Mouse (Mus musculus) retina, embryonic 14.5 days (tissue): ENCODE data around the gene Prrc2c.
"Not testable (repeated sequence)": the region's sequence is repeated elsewhere in the genome, so short reads cannot be mapped to it uniquely, and the experiment has no call there.

Source experiments
- DNase-seq: peaks from one replicate; pipeline ENCODE4 v3.0.0-alpha.2; 2015; ENCODE audit warnings: low spot score

The Prrc2c gene

DNA sequence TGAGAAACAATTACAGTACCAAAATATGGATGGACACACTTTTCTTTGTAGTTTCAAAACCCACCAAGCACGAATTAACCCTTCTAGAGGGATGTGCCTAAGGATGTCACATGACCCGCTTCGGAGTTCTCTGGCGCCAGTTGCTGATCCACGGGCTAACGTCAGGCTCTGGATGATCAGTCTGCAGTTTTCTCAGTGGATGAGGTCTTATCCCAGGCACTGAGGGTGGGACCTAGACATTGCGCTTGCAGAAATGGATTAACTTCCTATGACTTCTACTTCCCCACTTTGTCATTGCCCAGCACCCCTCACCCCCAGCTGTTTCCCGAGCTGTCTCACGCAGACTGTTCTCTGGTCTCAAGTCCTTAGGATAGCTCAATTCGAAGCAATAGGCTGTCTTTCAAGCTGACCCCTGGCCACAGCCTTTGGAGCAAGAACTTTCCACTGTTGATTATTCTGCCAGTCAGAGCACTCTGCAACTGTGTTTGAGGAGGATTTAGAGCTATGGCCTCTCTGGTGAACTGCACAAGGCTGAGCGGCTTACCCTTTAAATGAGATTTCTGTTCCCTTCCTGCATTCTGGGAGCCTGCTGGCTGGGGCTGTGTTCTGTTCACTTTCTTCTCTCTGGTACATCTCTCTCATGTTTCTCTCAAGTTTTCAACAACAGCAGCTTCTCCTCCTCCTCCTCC is 74.7 kb downstream of the Prrc2c start:
- DNase-seq = peak; percentile 63

DNA sequence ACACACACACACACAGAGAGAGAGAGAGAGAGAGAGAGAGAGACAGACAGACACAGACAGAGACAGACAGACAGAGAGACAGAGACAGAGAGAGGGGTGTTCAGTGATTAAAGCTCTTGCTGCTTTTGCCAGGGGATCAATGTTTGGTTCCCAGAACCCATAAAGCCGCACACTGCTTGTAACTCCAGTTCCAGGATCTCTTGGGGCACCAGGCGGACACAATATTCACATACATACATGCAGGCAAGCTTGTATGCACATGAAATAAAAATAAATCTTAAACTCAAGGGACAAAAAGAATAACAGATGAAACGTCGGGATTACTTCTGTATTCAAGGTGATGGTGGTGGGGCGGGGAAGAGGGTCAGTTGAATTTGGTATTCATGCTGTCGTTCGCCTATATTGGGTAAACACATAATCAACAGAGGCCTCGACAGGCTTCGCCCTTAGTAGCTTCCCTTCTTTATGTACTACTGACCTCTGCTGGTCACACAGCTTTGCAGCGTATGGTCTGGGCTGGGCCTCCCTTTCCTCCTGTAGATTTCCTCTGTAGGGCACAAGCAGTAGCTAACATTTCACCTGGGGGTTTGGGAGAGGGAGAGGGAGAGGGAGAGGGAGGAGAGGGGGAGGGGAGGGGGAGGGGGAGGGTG is 75.4 kb downstream of the Prrc2c start:
- DNase-seq = peak; percentile 91

DNA sequence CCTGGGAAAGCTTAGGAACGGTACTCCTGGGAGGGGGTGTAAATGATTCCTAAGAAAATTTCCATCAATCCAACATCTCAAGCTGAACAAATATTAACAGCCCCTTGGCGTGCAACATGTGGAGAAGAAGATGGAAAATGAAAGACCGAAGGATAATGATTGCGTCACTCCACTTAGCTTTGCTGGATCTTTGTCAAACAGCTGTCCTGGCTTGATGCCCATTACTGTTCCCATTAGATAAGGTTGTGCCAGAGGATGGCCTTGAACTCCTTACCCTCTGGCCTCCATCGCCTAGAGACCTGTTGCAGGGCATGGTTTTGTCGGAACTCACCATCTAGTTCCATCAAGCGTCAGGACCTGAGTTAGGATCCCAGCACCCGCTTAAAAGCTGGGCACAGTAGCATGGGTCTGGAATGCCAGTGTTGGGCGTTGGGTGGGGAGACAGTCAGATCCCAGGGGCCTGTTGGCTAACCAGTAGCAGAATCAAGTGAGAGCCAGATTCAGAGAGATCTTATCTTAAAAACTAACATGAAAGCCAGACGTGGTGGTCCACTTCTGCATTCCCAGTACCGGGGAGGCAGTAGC is 80.0 kb downstream of the Prrc2c start:
- no peak for DNase-seq

- no peak for DNase-seq
Measured at GRCm38 (mm10) chr1:162658119-162658518, 82.2 kb downstream of the Prrc2c start, which contains the start of gene Myocos. Gene Myocos, minus strand, starts transcription at chr1:162658219.

DNA sequence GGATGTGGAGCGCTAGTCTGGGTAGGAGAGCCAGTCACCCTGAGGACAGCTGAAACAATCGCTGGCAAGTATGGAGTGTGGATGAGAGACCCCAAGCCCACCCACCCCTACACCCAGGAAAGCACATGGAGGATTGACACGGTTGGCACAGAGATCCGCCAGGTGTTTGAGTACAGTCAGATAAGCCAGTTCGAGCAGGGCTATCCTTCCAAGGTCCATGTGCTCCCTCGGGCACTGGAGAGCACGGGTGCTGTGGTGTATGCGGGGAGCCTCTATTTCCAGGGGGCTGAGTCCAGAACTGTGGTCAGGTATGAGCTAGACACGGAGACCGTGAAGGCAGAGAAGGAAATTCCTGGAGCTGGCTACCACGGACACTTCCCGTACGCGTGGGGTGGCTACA is 91.9 kb downstream of the Prrc2c start:
- no peak for DNase-seq

DNA sequence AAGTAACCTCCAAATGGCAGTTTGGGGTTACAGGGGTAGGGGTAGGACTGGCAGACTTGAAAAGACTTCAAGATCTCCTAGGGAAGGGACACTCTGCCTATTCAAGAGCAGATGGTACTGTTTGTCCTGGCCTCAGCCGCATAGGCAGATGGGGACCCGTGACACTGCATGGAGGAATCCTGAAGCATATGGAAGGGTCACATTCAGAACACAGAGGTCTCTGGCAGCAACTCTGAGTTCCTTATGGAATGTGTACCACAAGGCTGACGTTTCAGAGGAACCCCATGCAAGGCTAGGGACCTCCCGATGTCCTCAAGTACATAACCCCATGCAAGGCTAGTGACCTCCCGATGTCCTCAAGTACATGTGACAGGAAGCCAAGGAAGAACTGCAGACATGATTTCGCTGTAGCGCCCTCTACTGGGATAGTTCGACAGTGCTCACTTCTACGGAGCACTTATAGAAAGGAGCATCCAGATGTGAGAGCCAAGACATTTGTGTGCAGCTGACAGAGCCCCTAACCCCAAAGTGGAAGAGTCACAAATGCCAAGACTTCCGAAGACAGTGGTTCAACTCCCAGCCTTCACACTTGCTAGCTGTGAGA is 94.2 kb downstream of the Prrc2c start:
- no peak for DNase-seq

GRCm38 (mm10) chr1:162643752-162644151 is 96.6 kb downstream of the Prrc2c start:
- peak; percentile 16 for DNase-seq

GRCm38 (mm10) chr1:162642591-162642990 is 97.8 kb downstream of the Prrc2c start:
- no peak for DNase-seq

GRCm38 (mm10) chr1:162639861-162640260 is 100.5 kb downstream of the Prrc2c start:
- DNase-seq = no peak

- no peak for DNase-seq
Measured at GRCm38 (mm10) chr1:162639051-162639750, 101.2 kb downstream of the Prrc2c start, which contains the start of gene Myoc. Gene Myoc, plus strand, starts transcription at chr1:162639155.

- DNase-seq = no peak
Measured at GRCm38 (mm10) chr1:162638535-162638934, 101.8 kb downstream of the Prrc2c start.

- DNase-seq = no peak
Measured at GRCm38 (mm10) chr1:162636516-162636915, 103.8 kb downstream of the Prrc2c start.

GRCm38 (mm10) chr1:162635291-162635931 is 104.9 kb downstream of the Prrc2c start:
- not testable (repeated sequence) for DNase-seq

DNA sequence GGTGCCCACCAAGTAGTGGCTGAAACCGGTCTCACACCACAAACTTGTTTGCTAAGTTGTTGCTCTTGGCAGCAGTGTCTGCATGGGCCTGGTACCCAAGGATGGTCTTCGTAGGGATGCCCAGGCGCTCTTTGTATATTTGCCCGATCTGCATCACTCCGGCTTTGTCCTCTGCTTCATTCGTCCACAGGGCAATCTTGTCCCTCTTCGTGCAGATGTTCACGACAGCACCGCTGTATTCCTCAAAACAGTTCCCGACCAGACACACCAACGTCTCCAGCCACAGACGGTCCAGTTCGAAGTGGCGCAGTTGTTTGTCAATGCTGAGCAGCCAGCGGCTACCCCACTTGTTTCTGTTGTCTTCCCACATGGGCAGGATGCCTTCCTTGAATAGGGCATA is 112.0 kb downstream of the Prrc2c start:
- not testable (repeated sequence) for DNase-seq

DNA sequence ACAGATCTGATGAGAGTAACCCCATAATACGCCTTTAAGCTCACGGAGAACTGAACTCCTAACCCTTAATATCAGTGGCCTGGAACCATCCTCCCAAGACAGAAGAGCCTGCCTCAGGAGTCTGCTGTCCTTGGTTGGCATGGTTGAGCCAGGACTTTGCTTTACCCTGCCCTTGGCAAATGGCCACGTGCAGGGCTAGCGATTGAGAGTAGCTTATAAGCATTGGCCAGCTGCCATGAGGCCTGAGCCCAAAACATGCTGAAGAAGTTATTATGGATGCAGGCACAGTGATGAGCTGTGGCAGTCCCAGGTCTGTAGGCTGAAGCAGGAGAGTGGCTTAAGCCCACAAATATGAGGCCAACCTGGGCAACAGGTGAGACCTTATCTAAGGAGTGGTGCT is 112.5 kb downstream of the Prrc2c start:
- not testable (repeated sequence) for DNase-seq

GRCm38 (mm10) chr1:162625229-162625628 is 115.1 kb downstream of the Prrc2c start:
- no peak for DNase-seq

DNA sequence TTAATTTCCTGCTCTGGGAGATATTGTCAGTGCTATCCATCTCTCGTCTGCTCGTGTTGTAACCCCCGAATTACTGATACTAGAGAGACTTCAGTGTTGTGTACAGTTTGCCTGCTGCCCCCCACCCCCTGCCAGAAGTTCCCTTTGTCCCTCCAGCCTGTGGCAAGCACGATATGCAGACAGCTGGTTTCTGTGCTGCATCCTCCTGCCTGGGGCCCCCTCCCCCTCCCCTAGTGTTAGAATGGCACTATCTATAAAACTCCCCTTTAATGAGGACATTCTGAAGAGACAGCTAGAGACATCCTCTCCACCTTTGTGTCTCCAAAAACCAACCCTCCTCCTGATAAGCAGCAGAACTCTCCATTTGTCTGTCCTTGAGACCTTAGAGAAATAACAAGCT is 116.5 kb downstream of the Prrc2c start:
- peak; percentile 11 for DNase-seq
